Mouse (Mus musculus) E14TG2a.4 (cell line): ENCODE measurements around the gene Fam234a.

Experiments
- CTCF ChIP-seq: conservative IDR thresholded peaks from 2 replicates; pipeline ENCODE4 v1.5.1; 2014; ENCODE audit warnings: low read length
- NANOG ChIP-seq: IDR thresholded peaks from 2 replicates; pipeline ENCODE4 v1.6.1; 2014; ENCODE audit warnings: borderline replicate concordance, low read length, mixed read lengths
- POU5F1 ChIP-seq: IDR thresholded peaks from 2 replicates; pipeline ENCODE4 v1.6.1; 2014; ENCODE audit warnings: low read length, borderline replicate concordance

- no peak for TF ChIP-seq POU5F1
- no peak for TF ChIP-seq CTCF
- TF ChIP-seq NANOG: no peak
Measured at GRCm38 (mm10) chr17:26181179-26181578, 62.9 kb downstream of the Fam234a start.
